Mouse (Mus musculus) Muller cell, postnatal 12 days (primary cell): ENCODE measurements around the gene Pzp.

Source experiments
- DNase-seq: peaks from one replicate; pipeline ENCODE4 v3.0.0-alpha.2; 2015; ENCODE audit errors: inconsistent ontology term

The Pzp gene

DNA sequence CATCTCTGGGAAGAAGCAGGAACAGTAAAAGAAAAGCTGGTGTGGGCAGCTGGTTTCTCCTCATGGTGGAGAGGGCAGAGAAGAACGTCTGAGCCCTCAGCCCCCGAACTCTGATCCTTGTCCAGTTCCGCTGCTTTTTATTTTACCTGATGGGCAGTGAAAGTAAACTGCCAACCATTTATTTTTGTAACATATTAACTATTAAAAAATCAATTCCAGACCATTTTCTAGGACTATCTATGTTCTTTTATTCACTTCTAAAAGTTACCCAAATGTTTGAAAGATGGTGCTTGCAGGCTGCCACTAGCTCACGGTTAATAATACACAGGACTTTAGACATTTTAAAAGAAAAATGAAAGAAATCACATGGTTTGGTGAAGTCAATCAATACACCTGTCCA lies at the start of gene Pzp:
TSS of gene Pzp (minus strand) at position 120 of the 400 bp plus-strand sequence.
- DNase-seq, result no peak

DNA sequence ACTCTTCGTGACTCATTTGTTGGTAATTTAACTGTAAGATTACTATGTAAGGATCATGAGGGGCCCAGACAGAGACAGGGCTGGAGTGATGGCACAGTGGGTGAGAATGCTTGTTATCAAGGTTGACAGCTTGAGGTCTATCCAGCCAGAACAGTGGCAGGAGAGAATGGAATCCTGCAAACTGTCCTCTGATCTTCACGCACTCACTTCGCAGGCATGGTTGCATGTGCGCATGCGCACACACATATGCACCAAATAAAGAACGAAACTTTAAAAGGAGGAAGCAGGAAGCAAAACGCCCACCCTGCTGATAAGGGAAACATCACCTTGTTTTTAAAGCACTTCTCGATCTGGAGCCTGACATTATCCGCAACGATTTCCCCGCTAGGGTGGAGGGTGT lies 40.1 kb upstream of the Pzp start:
- DNase-seq, result no peak

- no peak for DNase-seq
Measured at GRCm38 (mm10) chr6:128554049-128554448, 27.5 kb upstream of the Pzp start.

- DNase-seq, result no peak
Measured at GRCm38 (mm10) chr6:128549463-128550452, 23.2 kb upstream of the Pzp start.

GRCm38 (mm10) chr6:128548532-128548931 lies 22.0 kb upstream of the Pzp start:
- DNase-seq, result no peak

GRCm38 (mm10) chr6:128545402-128545801 lies 18.9 kb upstream of the Pzp start:
- DNase-seq, result no peak

GRCm38 (mm10) chr6:128543226-128543625 lies 16.7 kb upstream of the Pzp start:
- no peak for DNase-seq

DNA sequence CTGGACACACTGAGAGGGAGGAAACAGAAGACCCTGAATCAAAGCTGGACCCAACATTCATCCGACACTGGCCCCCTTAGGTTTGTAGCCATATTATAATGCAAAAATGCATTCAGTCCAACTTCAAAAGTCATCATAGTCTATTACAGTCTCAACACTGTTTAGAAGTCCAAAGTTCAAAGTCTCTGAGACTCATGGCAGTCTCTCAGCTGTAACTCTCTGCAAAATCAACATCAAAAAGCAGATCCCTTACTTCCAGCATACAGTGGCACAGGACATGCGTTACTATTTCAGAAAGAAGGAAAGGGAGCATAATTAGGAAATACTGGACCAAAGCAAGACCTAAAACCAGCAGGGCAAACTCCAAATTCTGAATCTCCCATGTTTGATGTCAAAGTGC lies 8.7 kb upstream of the Pzp start:
- no peak for DNase-seq

GRCm38 (mm10) chr6:128533296-128533695 lies 6.8 kb upstream of the Pzp start:
- DNase-seq, result no peak

- DNase-seq, result no peak
Measured at GRCm38 (mm10) chr6:128532701-128533100, 6.2 kb upstream of the Pzp start.

DNA sequence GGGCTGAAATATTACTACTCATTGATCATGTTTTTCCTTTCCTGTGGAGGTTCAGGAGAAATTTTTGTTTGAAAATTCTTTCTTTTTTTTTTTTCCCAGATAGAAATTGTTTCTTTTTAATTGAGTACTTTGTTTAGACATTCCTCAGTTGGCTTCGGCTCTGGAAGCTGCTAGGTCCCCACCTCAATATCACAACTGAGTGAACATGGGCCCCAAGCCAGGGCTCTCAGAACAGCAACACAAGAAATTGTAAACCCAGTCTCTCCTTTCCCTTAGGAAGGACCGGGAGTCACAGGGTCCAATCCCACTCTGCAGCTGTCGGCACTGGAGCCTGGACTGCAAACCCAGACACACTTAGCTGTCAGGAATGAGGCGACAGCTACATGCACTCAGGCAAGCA lies 2.0 kb upstream of the Pzp start:
- DNase-seq, result peak; percentile 6

DNA sequence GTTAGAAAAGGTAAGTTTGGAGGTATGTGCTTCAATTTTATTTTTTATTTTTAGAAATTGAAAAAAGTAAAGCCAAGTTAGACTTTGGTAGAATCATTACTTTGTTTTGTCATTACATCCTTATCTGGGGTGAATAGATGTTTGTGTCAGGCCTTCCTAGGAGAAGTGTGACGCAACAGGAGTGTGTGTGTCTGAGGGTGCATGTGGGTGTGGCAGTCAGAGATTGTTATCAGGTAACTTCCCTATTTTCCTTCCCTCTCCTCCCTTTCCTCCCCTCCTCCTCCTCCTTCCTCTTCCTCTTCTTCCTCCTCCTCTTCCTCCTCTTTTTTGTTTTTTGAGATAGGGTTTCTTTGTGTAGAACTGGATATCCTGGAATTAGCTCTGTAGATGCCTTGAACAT lies 590 bp upstream of the Pzp start:
- no peak for DNase-seq

GRCm38 (mm10) chr6:128525801-128526200 lies 719 bp downstream of the Pzp start:
- no peak for DNase-seq

- no peak for DNase-seq
Measured at GRCm38 (mm10) chr6:128523360-128523759, 3.2 kb downstream of the Pzp start.

DNA sequence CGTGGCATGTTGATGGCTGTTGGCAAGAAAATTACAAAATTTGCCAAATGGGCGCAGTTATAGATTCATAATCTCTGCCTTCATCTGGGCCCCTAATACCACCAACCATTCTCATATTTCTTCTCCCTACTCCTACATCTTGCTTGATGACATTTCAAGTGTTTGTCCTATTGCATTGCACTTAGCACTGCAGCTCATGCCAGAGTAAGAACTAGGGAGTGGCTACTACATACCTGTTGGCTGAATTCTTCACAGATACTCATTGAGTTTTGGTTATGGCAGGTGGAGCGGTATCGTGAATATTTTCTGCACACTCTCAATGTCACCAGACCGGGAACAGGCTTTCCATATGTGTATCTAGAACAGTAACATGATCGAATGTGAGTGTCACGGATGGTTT lies 7.4 kb downstream of the Pzp start:
- DNase-seq, result no peak

DNA sequence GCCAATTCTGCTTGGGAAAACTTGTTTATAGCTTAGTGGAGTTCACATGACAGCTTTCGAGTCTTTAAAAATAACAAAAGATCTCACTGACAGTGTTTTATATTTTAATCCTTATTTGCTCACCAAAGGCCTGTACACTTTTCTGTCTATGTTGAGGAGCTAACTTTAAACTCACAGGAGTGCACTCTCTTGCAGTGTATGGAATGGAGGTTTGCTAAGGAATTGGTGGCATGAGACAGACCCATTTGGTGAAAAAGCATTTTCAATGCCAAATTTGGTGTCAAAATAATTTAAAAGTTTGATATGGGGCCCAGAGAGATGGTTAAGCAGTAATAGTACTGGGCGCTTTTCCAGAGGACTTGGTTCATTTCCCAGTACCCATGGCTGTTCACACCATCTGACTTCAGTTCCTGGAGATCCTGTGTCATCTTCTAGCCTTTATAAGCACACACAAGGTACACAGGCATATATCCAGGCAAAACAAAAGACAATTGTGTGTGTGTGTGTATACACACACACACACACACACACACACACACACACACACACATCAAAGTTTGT lies 20.8 kb downstream of the Pzp start:
- no peak for DNase-seq

DNA sequence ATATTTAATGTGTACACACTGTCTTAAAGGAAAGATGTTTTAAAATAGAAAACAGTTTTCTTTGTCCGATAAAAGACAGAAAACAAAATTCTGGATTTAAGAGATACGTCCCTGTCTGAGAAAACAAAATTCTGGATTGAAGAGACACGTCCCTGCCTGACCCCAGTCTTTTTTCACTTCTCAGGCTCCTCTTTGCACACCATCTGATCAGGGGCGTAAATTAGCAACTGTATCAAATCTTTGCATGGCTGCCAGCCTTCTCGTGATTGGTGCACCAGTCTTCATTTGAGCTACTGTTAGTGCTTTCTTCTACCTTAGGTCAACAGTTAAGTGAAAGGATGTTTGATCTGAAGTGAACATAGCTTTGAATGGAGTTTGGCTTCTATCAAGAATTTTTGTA lies 21.8 kb downstream of the Pzp start:
- DNase-seq, result no peak

DNA sequence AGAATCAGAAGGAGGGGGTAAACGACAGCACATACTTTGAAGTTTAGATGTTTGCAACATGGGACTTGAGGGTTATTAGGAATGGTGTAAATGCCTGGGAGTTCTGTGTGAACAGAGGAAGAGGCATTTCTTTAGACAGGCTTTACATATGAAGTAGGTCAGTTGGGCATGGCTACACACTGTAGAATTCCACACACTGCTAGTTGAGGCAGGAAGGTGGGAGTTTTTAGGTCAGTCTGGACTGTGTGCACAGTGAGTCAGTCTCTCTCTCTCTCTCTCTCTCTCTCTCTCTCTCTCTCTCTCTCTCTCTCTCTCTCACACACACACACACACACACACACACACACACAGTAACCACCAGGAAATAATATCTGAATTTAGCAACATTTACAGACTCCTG lies 31.2 kb downstream of the Pzp start:
- no peak for DNase-seq

DNA sequence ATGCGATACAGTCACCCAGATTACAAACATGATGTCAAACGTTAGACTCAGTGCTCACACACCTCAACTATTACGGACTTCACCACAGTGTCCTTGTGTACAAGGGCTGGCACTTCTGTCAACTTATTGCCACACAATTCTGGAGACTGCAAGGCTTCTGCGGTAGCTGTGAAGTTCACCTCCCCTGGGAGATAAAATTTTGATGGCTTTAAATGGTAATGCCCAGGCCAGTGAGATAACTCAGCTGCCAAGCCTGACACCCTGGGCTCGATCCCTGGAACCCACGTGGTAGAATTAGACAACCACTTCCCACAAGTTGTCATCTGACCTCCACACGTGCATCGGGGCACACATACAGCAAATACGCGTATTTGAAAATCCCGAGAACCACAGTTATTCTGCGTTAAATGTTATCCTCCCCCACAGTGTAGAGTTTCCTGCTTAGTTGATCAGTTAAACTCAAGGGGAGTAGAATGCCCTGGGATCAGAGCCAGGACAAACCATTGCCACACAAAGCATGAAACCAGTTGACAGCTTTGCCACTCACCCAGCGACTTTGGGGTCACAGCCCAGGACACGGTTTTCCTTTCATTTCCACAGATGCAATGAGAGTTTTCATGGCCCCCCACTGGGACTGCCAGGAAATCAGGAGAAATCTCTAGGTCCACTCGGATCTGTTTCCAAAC lies 31.7 kb downstream of the Pzp start:
- peak; percentile 42 for DNase-seq

GRCm38 (mm10) chr6:128491916-128492315 lies 34.6 kb downstream of the Pzp start:
- peak; percentile 17 for DNase-seq

GRCm38 (mm10) chr6:128490141-128490540 lies 36.4 kb downstream of the Pzp start:
- DNase-seq, result no peak

DNA sequence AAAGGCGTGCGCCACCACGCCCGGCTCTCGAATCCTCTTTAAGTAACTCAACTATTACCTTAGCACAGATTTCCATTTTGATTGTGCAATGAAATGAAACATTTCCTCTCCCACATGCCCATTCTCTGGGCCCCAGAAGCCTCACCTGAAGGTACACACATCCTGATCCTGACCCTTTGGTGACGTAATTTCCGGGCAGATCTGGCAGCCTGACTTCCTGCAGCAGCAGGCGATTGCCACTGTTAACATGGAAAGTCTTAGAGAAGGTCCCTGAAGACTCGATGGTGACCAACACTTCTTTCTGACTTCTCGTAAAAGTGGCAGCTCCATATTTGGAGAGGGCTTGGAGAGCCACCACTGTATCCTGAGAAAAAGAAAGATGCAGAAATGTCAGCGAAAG lies 38.8 kb downstream of the Pzp start:
- no peak for DNase-seq
